Mouse (Mus musculus): ENCODE results near the gene Pappa2. TPM values are rescaled to one million over a fixed set of nuclear protein-coding genes. Genes with fewer than 3 reads are reported as not detected.

Gene Pappa2
- polyA plus RNA-seq, 1 experiment from 2014 or later: 1.8 TPM

- no peaks in the 10 kb centered on the region for H3K9me3 ChIP-seq
- no peak overlapping the region for H3K4me3 ChIP-seq (replicated peaks)
These were observed 69.6 kb downstream of the Pappa2 start for GRCm38 (mm10) chr1:158910661-158911060.

GRCm38 (mm10) chr1:158897339-158897738 lies 83.0 kb downstream of the Pappa2 start:
- Histone ChIP-seq H3K27ac (no peak overlapping the region), H3K9me3 (no peaks in the 10 kb centered on the region), H3K4me2 (no peak overlapping the region), H3K4me3 (replicated peaks) (no peak overlapping the region), H3K4me1 (replicated peaks) (no peaks in the 10 kb centered on the region), H3K27me3 (no peaks in the 10 kb centered on the region), H3K9ac (replicated peaks) (no peak overlapping the region), H3K36me3 (no peaks in the 10 kb centered on the region)
- no peak for ATAC-seq (ENCODE audit: insufficient number of reproducible peaks, insufficient read depth, low FRiP score, low TSS enrichment, low read depth)

More at GRCm38 (mm10) chr1:158910661-158911060, 69.6 kb downstream of the Pappa2 start:
- Histone ChIP-seq H3K4me1 (replicated peaks) (no peaks in the 10 kb centered on the region), H3K27ac (no peak overlapping the region), H3K27me3 (no peaks in the 10 kb centered on the region), H3K4me2 (no peak overlapping the region), H3K9ac (replicated peaks) (no peak overlapping the region), H3K36me3 (no peaks in the 10 kb centered on the region)
- no peak for ATAC-seq (ENCODE audit: insufficient number of reproducible peaks, insufficient read depth, low FRiP score, low TSS enrichment, low read depth)
- WGBS: 95% methylated on average over 2 of the region's 2 CpGs

GRCm38 (mm10) chr1:158894441-158894840 lies 85.8 kb downstream of the Pappa2 start:
- Histone ChIP-seq H3K4me1 (replicated peaks) (no peaks in the 10 kb centered on the region), H3K4me3 (replicated peaks) (no peak overlapping the region), H3K4me2 (no peak overlapping the region), H3K9ac (replicated peaks) (no peak overlapping the region), H3K27me3 (no peaks in the 10 kb centered on the region), H3K9me3 (no peaks in the 10 kb centered on the region), H3K27ac (no peak overlapping the region), H3K36me3 (no peaks in the 10 kb centered on the region)
- no peak for ATAC-seq (ENCODE audit: insufficient number of reproducible peaks, insufficient read depth, low FRiP score, low TSS enrichment, low read depth)
- WGBS: 92% methylated on average over 6 of the region's 6 CpGs

- no peak for ATAC-seq (ENCODE audit: insufficient number of reproducible peaks, insufficient read depth, low FRiP score, low TSS enrichment, low read depth)
- Histone ChIP-seq H3K4me2 (no peak overlapping the region), H3K9ac (replicated peaks) (no peak overlapping the region), H3K4me3 (replicated peaks) (no peak overlapping the region), H3K36me3 (no peaks in the 10 kb centered on the region), H3K27ac (no peak overlapping the region), H3K4me1 (replicated peaks) (no peaks in the 10 kb centered on the region), H3K9me3 (no peaks in the 10 kb centered on the region), H3K27me3 (no peaks in the 10 kb centered on the region)
- WGBS: 82% methylated on average over 3 of the region's 3 CpGs
These were observed 104.8 kb downstream of the Pappa2 start for GRCm38 (mm10) chr1:158875487-158875886.

- Histone ChIP-seq H3K4me2 (no peak overlapping the region), H3K9me3 (no peaks in the 10 kb centered on the region), H3K4me3 (replicated peaks) (no peak overlapping the region), H3K27ac (no peak overlapping the region), H3K36me3 (no peaks in the 10 kb centered on the region), H3K4me1 (replicated peaks) (no peaks in the 10 kb centered on the region), H3K9ac (replicated peaks) (no peak overlapping the region), H3K27me3 (no peaks in the 10 kb centered on the region)
- WGBS: 90% methylated on average over 2 of the region's 2 CpGs
- no peak for ATAC-seq (ENCODE audit: insufficient number of reproducible peaks, insufficient read depth, low FRiP score, low TSS enrichment, low read depth)
These were observed 105.7 kb downstream of the Pappa2 start for GRCm38 (mm10) chr1:158874552-158875077.

- H3K4me2 ChIP-seq: no peak overlapping the region
- 69% methylated on average over 1 of the region's 1 CpGs for WGBS
- H3K9ac ChIP-seq (replicated peaks): no peak overlapping the region
- H3K4me3 ChIP-seq (replicated peaks): no peak overlapping the region
- H3K27ac ChIP-seq: no peak overlapping the region
- H3K36me3 ChIP-seq: no peaks in the 10 kb centered on the region
- ATAC-seq (ENCODE audit: insufficient number of reproducible peaks, insufficient read depth, low FRiP score, low TSS enrichment, low read depth): no peak
- no peaks in the 10 kb centered on the region for H3K27me3 ChIP-seq
- no peaks in the 10 kb centered on the region for H3K4me1 ChIP-seq (replicated peaks)
- no peaks in the 10 kb centered on the region for H3K9me3 ChIP-seq
These were observed 106.7 kb downstream of the Pappa2 start for GRCm38 (mm10) chr1:158873631-158874030.

- H3K36me3 ChIP-seq: no peaks in the 10 kb centered on the region
- 86% methylated on average over 2 of the region's 2 CpGs for WGBS
- no peak overlapping the region for H3K9ac ChIP-seq (replicated peaks)
- H3K27ac ChIP-seq: no peak overlapping the region
- H3K4me1 ChIP-seq (replicated peaks): no peaks in the 10 kb centered on the region
- no peak overlapping the region for H3K4me2 ChIP-seq
- no peaks in the 10 kb centered on the region for H3K27me3 ChIP-seq
- no peak overlapping the region for H3K4me3 ChIP-seq (replicated peaks)
- H3K9me3 ChIP-seq: no peaks in the 10 kb centered on the region
- ATAC-seq (ENCODE audit: insufficient number of reproducible peaks, insufficient read depth, low FRiP score, low TSS enrichment, low read depth): no peak
These were observed 108.9 kb downstream of the Pappa2 start for GRCm38 (mm10) chr1:158871401-158871800.

GRCm38 (mm10) chr1:158860190-158860589 lies 120.1 kb downstream of the Pappa2 start:
- Histone ChIP-seq H3K4me1 (replicated peaks) (peaks cover 26% of the 10 kb centered on the region), H3K27ac (peak overlapping the region; percentile 73), H3K9ac (replicated peaks) (no peak overlapping the region), H3K36me3 (no peaks in the 10 kb centered on the region), H3K4me3 (replicated peaks) (no peak overlapping the region), H3K9me3 (no peaks in the 10 kb centered on the region), H3K4me2 (peak overlapping the region; percentile 20), H3K27me3 (no peaks in the 10 kb centered on the region)
- WGBS: 14% methylated on average over 5 of the region's 5 CpGs
- ATAC-seq (ENCODE audit: insufficient number of reproducible peaks, insufficient read depth, low FRiP score, low TSS enrichment, low read depth): peak; percentile 77; the same call in 1 of the 2 replicates

GRCm38 (mm10) chr1:158853936-158854882 lies 126.1 kb downstream of the Pappa2 start:
- ATAC-seq (ENCODE audit: insufficient number of reproducible peaks, insufficient read depth, low FRiP score, low TSS enrichment, low read depth): peak; percentile 71
- WGBS: 58% methylated on average over 5 of the region's 5 CpGs

GRCm38 (mm10) chr1:158852836-158853567 lies 127.3 kb downstream of the Pappa2 start:
- ATAC-seq (ENCODE audit: insufficient number of reproducible peaks, insufficient read depth, low FRiP score, low TSS enrichment, low read depth): no peak
- H3K4me2 ChIP-seq: no peak overlapping the region
- H3K4me1 ChIP-seq (replicated peaks): peaks cover 24% of the 10 kb centered on the region
- no peaks in the 10 kb centered on the region for H3K27me3 ChIP-seq
- no peaks in the 10 kb centered on the region for H3K9me3 ChIP-seq
- H3K27ac ChIP-seq: no peak overlapping the region
- H3K9ac ChIP-seq (replicated peaks): no peak overlapping the region
- 68% methylated on average over 14 of the region's 14 CpGs for WGBS
- H3K4me3 ChIP-seq (replicated peaks): no peak overlapping the region
- H3K36me3 ChIP-seq: no peaks in the 10 kb centered on the region

More at GRCm38 (mm10) chr1:158853936-158854882, 126.1 kb downstream of the Pappa2 start:
- Histone ChIP-seq H3K9ac (replicated peaks) (no peak overlapping the region), H3K36me3 (no peaks in the 10 kb centered on the region), H3K4me3 (replicated peaks) (no peak overlapping the region), H3K4me1 (replicated peaks) (peaks cover 24% of the 10 kb centered on the region), H3K4me2 (no peak overlapping the region), H3K27ac (no peak overlapping the region), H3K27me3 (no peaks in the 10 kb centered on the region), H3K9me3 (no peaks in the 10 kb centered on the region)

GRCm38 (mm10) chr1:158850459-158850858 lies 129.8 kb downstream of the Pappa2 start:
- Histone ChIP-seq H3K27me3 (no peaks in the 10 kb centered on the region), H3K4me1 (replicated peaks) (peaks cover 24% of the 10 kb centered on the region), H3K9me3 (no peaks in the 10 kb centered on the region), H3K4me2 (no peak overlapping the region), H3K4me3 (replicated peaks) (no peak overlapping the region), H3K27ac (0 out of 2 replicates have a peak overlapping the region, but pooled peaks have one; percentile 35), H3K9ac (replicated peaks) (no peak overlapping the region), H3K36me3 (no peaks in the 10 kb centered on the region)
- peak; percentile 70 for ATAC-seq (ENCODE audit: insufficient number of reproducible peaks, insufficient read depth, low FRiP score, low TSS enrichment, low read depth)
- 17% methylated on average over 3 of the region's 3 CpGs for WGBS
